Mouse (Mus musculus): ENCODE results near the gene Olfr1330. TPM values are rescaled to one million over a fixed set of nuclear protein-coding genes. Genes with fewer than 3 reads are reported as not detected.

The Olfr1330 gene
- not detected in 2 replicates for polyA plus RNA-seq (2012; rRNA removed)

GRCm38 (mm10) chr4:118888297-118888696, at the start of gene Olfr1330:
TSS of gene Olfr1330 (plus strand) at chr4:118888597.

GRCm38 (mm10) chr4:118864349-118864748, 24.0 kb upstream of the Olfr1330 start, which contains the start of gene Olfr1331:
TSS of gene Olfr1331 (plus strand) at chr4:118864649.

DNA sequence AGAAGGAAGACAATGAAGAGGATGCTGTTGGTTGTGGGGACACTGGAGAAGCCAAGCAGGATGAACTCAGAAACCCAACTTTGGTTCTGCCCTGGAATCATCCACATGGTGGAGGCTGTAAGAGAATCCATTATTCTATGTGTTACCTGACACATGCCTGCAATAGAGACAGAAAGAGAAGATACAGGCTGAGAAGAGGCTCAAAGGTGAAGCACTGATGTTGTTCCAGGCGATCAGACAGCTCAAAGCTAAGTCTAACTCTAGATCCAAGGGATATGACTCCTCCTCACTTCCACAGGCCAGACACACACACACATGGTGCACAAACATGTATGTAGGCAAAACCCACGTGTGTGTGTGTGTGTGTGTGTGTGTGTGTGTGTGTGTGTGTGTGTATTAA, 29.0 kb downstream of the Olfr1330 start, which contains the start of gene Olfr1329:
Gene Olfr1329, minus strand, starts transcription at position 101 of the 400 bp plus-strand sequence.

DNA sequence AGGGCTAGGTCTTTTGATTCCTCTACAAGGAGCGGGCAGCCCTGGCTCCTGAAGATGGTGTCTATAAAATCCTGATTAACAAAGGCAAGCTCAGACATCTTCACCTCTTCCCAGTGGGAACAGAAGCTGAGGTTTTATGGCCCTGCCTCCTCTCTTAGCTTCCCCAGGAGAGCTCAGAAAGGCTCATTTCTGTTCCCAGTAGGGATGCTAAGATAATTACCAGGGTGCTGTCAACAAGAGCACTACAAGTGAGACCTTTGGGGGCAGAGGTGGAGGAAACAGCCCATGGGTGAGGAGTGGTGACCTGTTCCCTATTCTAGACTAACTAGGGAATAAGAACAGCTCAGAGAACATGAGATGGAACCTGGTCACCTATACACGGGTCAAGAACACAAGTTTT, 50.1 kb downstream of the Olfr1330 start, which contains the start of gene Olfr1328:
Gene Olfr1328, minus strand, starts transcription at position 101 of the 400 bp plus-strand sequence.

Other genes with a start within 250 kb of the Olfr1330 start
- gene Olfr62, start 229.6 kb upstream of the Olfr1330 start, polyA plus RNA-seq (2012; rRNA removed), result not detected in 2 replicates
- not detected in 2 replicates for gene Olfr1342, start 195.8 kb upstream of the Olfr1330 start, polyA plus RNA-seq (2012; rRNA removed)
- gene Olfr1341, start 185.1 kb upstream of the Olfr1330 start, polyA plus RNA-seq (2012; rRNA removed), result not detected in 2 replicates
- not detected in 2 replicates for gene Olfr1340, start 168.5 kb upstream of the Olfr1330 start, polyA plus RNA-seq (2012; rRNA removed)
- not detected in 2 replicates for gene Olfr1339, start 156.4 kb upstream of the Olfr1330 start, polyA plus RNA-seq (2012; rRNA removed)
- gene Olfr1338, start 129.9 kb upstream of the Olfr1330 start, polyA plus RNA-seq (2012; rRNA removed), result not detected in 2 replicates
- gene Olfr1337, start 106.0 kb upstream of the Olfr1330 start, polyA plus RNA-seq (2012; rRNA removed), result not detected in 2 replicates
- not detected in 2 replicates for gene Olfr1335, start 78.7 kb upstream of the Olfr1330 start, polyA plus RNA-seq (2012; rRNA removed)
- not detected in 2 replicates for gene Olfr1333, start 52.3 kb upstream of the Olfr1330 start, polyA plus RNA-seq (2012; rRNA removed)
- gene Olfr1331, start 23.9 kb upstream of the Olfr1330 start, polyA plus RNA-seq (2012; rRNA removed), result not detected in 2 replicates
- gene Olfr1329, start 28.9 kb downstream of the Olfr1330 start, polyA plus RNA-seq (2012; rRNA removed), result not detected in 2 replicates
- gene Olfr1328, start 50.0 kb downstream of the Olfr1330 start, polyA plus RNA-seq (2012; rRNA removed), result not detected in 2 replicates
- gene Lao1, start 73.0 kb downstream of the Olfr1330 start, polyA plus RNA-seq (2012; rRNA removed), result not detected in 2 replicates
- gene Slc2a1, start 220.1 kb downstream of the Olfr1330 start, polyA plus RNA-seq (2012; rRNA removed), result 53.7 and 73.6 TPM in 2 replicates